Comparison of ENCODE assay signal across 8 mouse cellular contexts in genomic region chr5:142877337-142878280, GRCm38 (mm10). TPM values are rescaled to one million over a fixed set of nuclear protein-coding genes. Genes with fewer than 3 reads are reported as not detected.
DNase-seq lines count a peak whose midpoint lies in the region; ATAC-seq and TF ChIP-seq lines count a peak whose summit lies in the region.

No protein-coding gene starts in this region.

- peaks cover 19% of the 10 kb centered on the region for H3K4me1 ChIP-seq in heart, embryonic 11.5 days (ENCODE audit: control insufficient read depth, insufficient read depth, low read length)
- H3K4me1 ChIP-seq in embryonic facial prominence, embryonic 10.5 days, result peaks cover 27% of the 10 kb centered on the region
- no peaks in the 10 kb centered on the region for H3K4me1 ChIP-seq in kidney, adult 2 months (ENCODE audit: control insufficient read depth, insufficient read depth, low read length)
- 0 out of 2 replicates have a peak, but pooled peaks cover 7% of the 10 kb centered on the region for H3K4me1 ChIP-seq in limb, embryonic 11.5 days (ENCODE audit: control insufficient read depth, insufficient read depth, low read length)
- H3K4me1 ChIP-seq in midbrain, embryonic 14.5 days (ENCODE audit: control insufficient read depth, insufficient read depth, low read length), result peaks cover 6% of the 10 kb centered on the region
- peaks cover 5% of the 10 kb centered on the region for H3K4me1 ChIP-seq in small intestine, adult 2 months (ENCODE audit: control insufficient read depth, insufficient read depth, insufficient read length, low read length)

- TF ChIP-seq CTCF in kidney, adult 2 months (conservative IDR thresholded peaks at IDR 0.05; ENCODE audit: insufficient read depth, insufficient read length, low read depth, low read length), result peak; percentile 95; the same call in 1 of the 2 replicates
- peak; percentile 94 for TF ChIP-seq CTCF in small intestine, adult 2 months (IDR thresholded peaks at IDR 0.05; ENCODE audit: extremely low read depth, insufficient read length, insufficient replicate concordance, low read depth, low read length)

- WGBS in heart, embryonic 11.5 days (ENCODE audit: insufficient replicate concordance), result 31% methylated on average over 11 of the region's 11 CpGs
- WGBS in embryonic facial prominence, embryonic 10.5 days, result 35% methylated on average over 11 of the region's 11 CpGs
- WGBS in kidney, adult 2 months, result 31% methylated on average over 11 of the region's 11 CpGs
- WGBS in limb, embryonic 11.5 days, result 33% methylated on average over 11 of the region's 11 CpGs
- 23% methylated on average over 11 of the region's 11 CpGs for WGBS in midbrain, embryonic 14.5 days
- 28% methylated on average over 11 of the region's 11 CpGs for WGBS in small intestine, adult 2 months

- H3K36me3 ChIP-seq in heart, embryonic 11.5 days (ENCODE audit: control insufficient read depth, insufficient read depth, low read length), result peaks cover 10% of the 10 kb centered on the region
- peaks cover 91% of the 10 kb centered on the region for H3K36me3 ChIP-seq in embryonic facial prominence, embryonic 10.5 days (replicated peaks)
- H3K36me3 ChIP-seq in kidney, adult 2 months (ENCODE audit: control insufficient read depth, insufficient read depth, low read length), result no peaks in the 10 kb centered on the region
- H3K36me3 ChIP-seq in limb, embryonic 11.5 days (ENCODE audit: control insufficient read depth, insufficient read depth, low read length), result peaks cover 10% of the 10 kb centered on the region; the same call in 1 of the 2 replicates
- H3K36me3 ChIP-seq in midbrain, embryonic 14.5 days (ENCODE audit: control insufficient read depth, insufficient read depth, low read length), result peaks cover 44% of the 10 kb centered on the region
- peaks cover 19% of the 10 kb centered on the region for H3K36me3 ChIP-seq in small intestine, adult 2 months (ENCODE audit: control insufficient read depth, insufficient read depth, low read length)

- no peak overlapping the region for H3K4me2 ChIP-seq in heart, embryonic 11.5 days
- no peak overlapping the region for H3K4me2 ChIP-seq in limb, embryonic 11.5 days (ENCODE audit: low read depth, severe bottlenecking)
- no peak overlapping the region for H3K4me2 ChIP-seq in midbrain, embryonic 14.5 days (ENCODE audit: low read length)

- H3K27me3 ChIP-seq in heart, embryonic 11.5 days (ENCODE audit: control insufficient read depth, insufficient read depth, low read length), result no peaks in the 10 kb centered on the region
- no peaks in the 10 kb centered on the region for H3K27me3 ChIP-seq in embryonic facial prominence, embryonic 10.5 days (replicated peaks; ENCODE audit: low read depth, poor library complexity, severe bottlenecking)
- no peaks in the 10 kb centered on the region for H3K27me3 ChIP-seq in kidney, adult 2 months (replicated peaks; ENCODE audit: control insufficient read depth, insufficient read depth, low read length)
- no peaks in the 10 kb centered on the region for H3K27me3 ChIP-seq in limb, embryonic 11.5 days (ENCODE audit: control insufficient read depth, insufficient read depth, low read length)
- no peaks in the 10 kb centered on the region for H3K27me3 ChIP-seq in midbrain, embryonic 14.5 days (ENCODE audit: control insufficient read depth, insufficient read depth, low read length)
- H3K27me3 ChIP-seq in small intestine, adult 2 months (ENCODE audit: control insufficient read depth, insufficient read depth, low read length), result no peaks in the 10 kb centered on the region

- H3K4me3 ChIP-seq in heart, embryonic 11.5 days (ENCODE audit: low read depth, low read length), result no peak overlapping the region
- H3K4me3 ChIP-seq in embryonic facial prominence, embryonic 10.5 days, result no peak overlapping the region
- no peak overlapping the region for H3K4me3 ChIP-seq in kidney, adult 2 months (ENCODE audit: insufficient read depth, low read depth, low read length)
- 0 out of 2 replicates have a peak overlapping the region, but pooled peaks have one; percentile 9 for H3K4me3 ChIP-seq in limb, embryonic 11.5 days (ENCODE audit: low read depth, low read length)
- no peak overlapping the region for H3K4me3 ChIP-seq in midbrain, embryonic 14.5 days (replicated peaks; ENCODE audit: low read depth, low read length)
- no peak overlapping the region for H3K4me3 ChIP-seq in small intestine, adult 2 months (ENCODE audit: low read depth, low read length)

- ATAC-seq in heart, embryonic 11.5 days (replicated peaks; ENCODE audit: insufficient number of reproducible peaks, low FRiP score, low TSS enrichment), result no peak
- ATAC-seq in granulocyte monocyte progenitor cell, adult 5-6 weeks (replicated peaks; ENCODE audit: poor library complexity, severe bottlenecking), result peak; percentile 70
- ATAC-seq in limb, embryonic 11.5 days (ENCODE audit: insufficient number of reproducible peaks, low FRiP score, low TSS enrichment, low read depth), result peak; percentile 61
- peak; percentile 85 for ATAC-seq in midbrain, embryonic 14.5 days (ENCODE audit: low FRiP score, low TSS enrichment)

- H3K9ac ChIP-seq in heart, embryonic 11.5 days (ENCODE audit: low read depth, low read length), result no peak overlapping the region
- H3K9ac ChIP-seq in limb, embryonic 11.5 days (ENCODE audit: low read length), result no peak overlapping the region; the same call in 1 of the 2 replicates
- no peak overlapping the region for H3K9ac ChIP-seq in midbrain, embryonic 14.5 days (replicated peaks; ENCODE audit: low read length)

- peak; percentile 97 for DNase-seq in heart, adult 11 months
- DNase-seq in embryonic facial prominence, embryonic 10.5 days (ENCODE audit: low spot score), result peak; percentile 89
- DNase-seq in kidney, adult 2 months, result peak; percentile 84
- peak; percentile 91 for DNase-seq in limb, embryonic 11.5 days (ENCODE audit: low spot score)
- DNase-seq in midbrain, embryonic 14.5 days, result peak; percentile 95

- H3K27ac ChIP-seq in heart, embryonic 11.5 days (ENCODE audit: low read depth, low read length), result no peak overlapping the region
- H3K27ac ChIP-seq in embryonic facial prominence, embryonic 10.5 days (replicated peaks), result peak overlapping the region; percentile 52; the same call in 1 of the 2 replicates
- H3K27ac ChIP-seq in kidney, adult 2 months (ENCODE audit: insufficient read depth, low read depth, low read length), result no peak overlapping the region
- no peak overlapping the region for H3K27ac ChIP-seq in limb, embryonic 11.5 days (replicated peaks; ENCODE audit: low read depth, low read length)
- H3K27ac ChIP-seq in midbrain, embryonic 14.5 days (replicated peaks; ENCODE audit: low read depth, low read length), result peak overlapping the region; percentile 6; the same call in 1 of the 2 replicates
- H3K27ac ChIP-seq in small intestine, adult 2 months (ENCODE audit: insufficient read depth, low read depth, low read length), result no peak overlapping the region

- TF ChIP-seq POLR2A in kidney, adult 2 months (IDR thresholded peaks at IDR 0.05; ENCODE audit: low read depth, low read length), result no peak
- no peak for TF ChIP-seq POLR2A in small intestine, adult 2 months (IDR thresholded peaks at IDR 0.05; ENCODE audit: low read depth, low read length)

- no peaks in the 10 kb centered on the region for H3K9me3 ChIP-seq in heart, embryonic 11.5 days (replicated peaks; ENCODE audit: control insufficient read depth, low read length)
- 0 out of 2 replicates have a peak, but pooled peaks cover 5% of the 10 kb centered on the region for H3K9me3 ChIP-seq in embryonic facial prominence, embryonic 10.5 days
- no peaks in the 10 kb centered on the region for H3K9me3 ChIP-seq in limb, embryonic 11.5 days (ENCODE audit: control insufficient read depth, low read length)
- H3K9me3 ChIP-seq in midbrain, embryonic 14.5 days (ENCODE audit: control insufficient read depth, low read length), result no peaks in the 10 kb centered on the region

RNA-seq across cellular contexts. Expression of gene Fbxl18, which starts 17.6 kb away (rescaled TPM):
- 7.0 and 8.0 TPM in 2 replicates for polyA plus RNA-seq in heart, embryonic 11.5 days (2014; fragmentation: Nextera tagmentation; extraction: Ambion mirVana)
- 25.6 and 25.9 TPM in 2 replicates for polyA plus RNA-seq in embryonic facial prominence, embryonic 10.5 days (2016; fragmentation: Nextera tagmentation; extraction: Ambion mirVana)
- 4.0 and 4.1 TPM in 2 replicates for total RNA-seq in granulocyte monocyte progenitor cell, adult 5-6 weeks (2014; fragmentation: Nextera tagmentation)
- total RNA-seq in granulocyte monocyte progenitor cell, adult 5-6 weeks (2017), result 1.7 and 2.4 TPM in 2 replicates
- 11.5 and 17.2 TPM in 2 replicates for polyA plus RNA-seq in kidney, adult 2 months (2012; rRNA removed)
- polyA plus RNA-seq in limb, embryonic 11.5 days (2014; fragmentation: Nextera tagmentation; extraction: Ambion mirVana), result 10.2 and 11.1 TPM in 2 replicates
- 28.6 and 28.8 TPM in 2 replicates for polyA plus RNA-seq in midbrain, embryonic 14.5 days (2014; fragmentation: Nextera tagmentation; extraction: Ambion mirVana)
- polyA plus RNA-seq in small intestine, adult 2 months (2012; rRNA removed), result 17.0 and 28.4 TPM in 2 replicates

RNA-seq across cellular contexts. Expression of gene Actb, which starts 28.9 kb away (rescaled TPM):
- 7,480 and 8,290 TPM in 2 replicates for polyA plus RNA-seq in heart, embryonic 11.5 days (2014; fragmentation: Nextera tagmentation; extraction: Ambion mirVana)
- polyA plus RNA-seq in embryonic facial prominence, embryonic 10.5 days (2016; fragmentation: Nextera tagmentation; extraction: Ambion mirVana), result 15,960 and 16,856 TPM in 2 replicates
- 2,571 and 3,677 TPM in 2 replicates for total RNA-seq in granulocyte monocyte progenitor cell, adult 5-6 weeks (2014; fragmentation: Nextera tagmentation)
- total RNA-seq in granulocyte monocyte progenitor cell, adult 5-6 weeks (2017), result 2,475 and 4,369 TPM in 2 replicates
- 2,111 and 2,511 TPM in 2 replicates for polyA plus RNA-seq in kidney, adult 2 months (2012; rRNA removed)
- 16,455 and 16,911 TPM in 2 replicates for polyA plus RNA-seq in limb, embryonic 11.5 days (2014; fragmentation: Nextera tagmentation; extraction: Ambion mirVana)
- 16,375 and 16,992 TPM in 2 replicates for polyA plus RNA-seq in midbrain, embryonic 14.5 days (2014; fragmentation: Nextera tagmentation; extraction: Ambion mirVana)
- 4,701 and 11,894 TPM in 2 replicates for polyA plus RNA-seq in small intestine, adult 2 months (2012; rRNA removed)

Comparison
In these comparisons a context has a peak if more than half of its experiments do, and no peak if none do; other contexts are left out.
1. H3K27ac ChIP-seq: peak in embryonic facial prominence, embryonic 10.5 days (single experiment) and midbrain, embryonic 14.5 days (single experiment); none in heart, embryonic 11.5 days (single experiment), kidney, adult 2 months (single experiment), limb, embryonic 11.5 days (single experiment) and small intestine, adult 2 months (single experiment).
2. Peak in every context shown above with its lines, with median percentiles within 50 percentile points of each other: DNase-seq.